Mouse (Mus musculus): ENCODE measurements around the gene Tomm20l. TPM values are rescaled to one million over a fixed set of nuclear protein-coding genes. Genes with fewer than 3 reads are reported as not detected.

Tomm20l gene
- total RNA-seq, 2 experiments from 2014 or later, result 0.75 to 1.6 TPM

DNA sequence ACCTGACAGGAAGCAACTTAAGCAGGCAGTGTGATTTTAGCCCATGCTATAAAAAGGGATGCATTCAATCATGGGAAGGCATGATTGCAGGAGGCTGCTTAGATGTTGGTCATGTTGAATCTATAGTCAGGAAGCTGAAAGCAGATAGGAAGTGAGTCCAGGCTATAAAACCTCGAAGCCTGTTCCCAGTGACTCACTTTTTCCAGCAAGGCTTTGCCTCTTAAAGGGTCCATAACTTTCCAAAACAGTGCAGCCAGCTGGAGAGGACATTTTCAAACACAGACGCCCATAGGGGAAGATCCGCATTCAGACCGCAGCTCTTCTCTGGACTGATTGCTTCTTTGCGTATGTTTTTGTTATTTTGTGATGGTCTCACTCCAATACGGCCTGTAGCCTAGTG is 43.8 kb downstream of the Tomm20l start:
- no peak for DNase-seq

DNA sequence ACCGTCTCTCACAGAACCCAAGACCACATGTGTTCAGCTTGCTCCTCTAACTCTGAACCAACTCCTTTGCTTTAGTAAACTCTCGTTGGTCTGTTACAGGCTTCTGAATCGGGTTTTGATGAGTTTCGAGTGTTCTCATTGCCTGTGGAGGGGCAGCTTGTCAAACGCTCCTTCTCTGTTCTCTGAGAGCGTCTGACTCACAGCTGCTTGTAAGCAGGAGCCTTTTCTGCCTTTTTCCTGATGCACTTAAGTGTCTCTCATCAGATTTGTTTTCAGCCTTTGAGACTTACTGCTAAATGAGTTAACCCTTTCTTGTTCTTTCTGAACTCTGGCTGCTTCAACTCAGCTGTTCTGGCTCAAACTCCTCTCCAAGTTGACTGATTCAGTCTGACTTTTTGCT is 46.7 kb downstream of the Tomm20l start:
- DNase-seq, result no peak

DNA sequence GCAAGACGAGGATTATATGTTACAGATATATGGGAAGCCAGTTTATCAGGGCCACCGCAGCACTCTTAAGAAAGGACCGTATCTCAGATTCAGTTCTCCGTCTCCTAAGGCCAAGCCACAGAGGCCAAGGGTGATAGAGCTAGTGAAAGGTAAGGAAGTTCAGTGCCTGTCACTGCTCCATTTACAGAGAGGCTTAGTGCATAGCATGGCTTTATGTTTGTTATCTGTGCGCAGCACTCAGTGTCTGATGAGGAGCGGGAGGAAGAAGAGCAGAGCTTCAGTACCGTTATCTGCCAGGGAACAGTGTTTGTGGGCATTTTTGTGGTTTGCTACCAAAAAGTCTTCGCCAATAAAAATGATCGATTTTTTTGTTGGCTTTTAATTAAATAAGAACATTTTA is 53.2 kb downstream of the Tomm20l start:
- no peak for DNase-seq

DNA sequence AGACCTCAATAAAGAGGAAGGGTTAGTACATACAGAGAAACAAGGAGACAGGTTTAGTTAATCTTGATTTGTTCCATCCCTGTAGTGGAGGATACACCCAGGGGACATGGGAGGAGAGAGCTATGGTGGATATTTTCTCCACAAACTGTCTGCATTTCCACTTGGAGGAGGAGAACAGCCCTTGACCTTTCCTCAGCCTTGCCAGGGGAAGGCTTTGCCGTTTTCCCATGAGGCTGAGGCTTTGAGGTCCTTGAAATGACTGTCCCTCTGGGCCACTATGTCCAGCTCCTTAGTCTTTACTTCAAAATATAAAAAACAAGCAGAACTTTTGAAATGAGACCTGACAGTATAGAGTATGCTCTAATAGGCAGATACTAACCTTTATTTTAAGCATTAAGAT is 58.7 kb downstream of the Tomm20l start:
- no peak for DNase-seq

Other genes starting within 250 kb of the Tomm20l start
- 100 to 1,000 TPM; 131 to 141 TPM for gene Actr10, start 173.6 kb upstream of the Tomm20l start, total RNA-seq (2021)
- gene Psma3, start 136.8 kb upstream of the Tomm20l start, total RNA-seq (2021), result 100 to 1,000 TPM; 182 to 184 TPM
- gene Arid4a, start 95.4 kb upstream of the Tomm20l start, total RNA-seq (2021), result 10 to 100 TPM; 11.1 to 12.2 TPM
- 10 to 100 TPM; 28.8 to 35.2 TPM for gene Timm9, start 25.3 kb downstream of the Tomm20l start, total RNA-seq (2021)
- 1 to 10 TPM; 2.6 to 2.8 TPM for gene 2700049A03Rik, start 25.4 kb downstream of the Tomm20l start, total RNA-seq (2021)
- 1 to 10 TPM; 2.3 to 2.4 TPM for gene Dact1, start 198.5 kb downstream of the Tomm20l start, total RNA-seq (2021)

All from heart, adult 18-20 months (tissue).